Mouse (Mus musculus): Measurements from ENCODE around the gene Tmprss2. TPM values are rescaled to one million over a fixed set of nuclear protein-coding genes. Genes with fewer than 3 reads are reported as not detected.

Tmprss2 gene
- polyA plus RNA-seq (2016; fragmentation: Nextera tagmentation; extraction: Ambion mirVana), result 2.0 and 2.4 TPM in 2 replicates

- ATAC-seq, result peak; percentile 30; the same call in 1 of the 2 replicates
- no peaks in the 10 kb centered on the region for H3K36me3 ChIP-seq
- peak within 1 kb of the TSS; percentile 41 for H3K4me3 ChIP-seq
- whole genome bisulfite sequencing (ENCODE audit: insufficient replicate concordance), result 2% methylated on average over 30 of the region's 30 CpGs
- H3K27me3 ChIP-seq (replicated peaks), result peaks cover 52% of the 10 kb centered on the region
- H3K4me1 ChIP-seq, result 0 out of 2 replicates have a peak, but pooled peaks cover 3% of the 10 kb centered on the region
- H3K4me2 ChIP-seq, result peak within 1 kb of the TSS; percentile 58
- H3K9ac ChIP-seq, result no peak within 1 kb of the TSS
- H3K9me3 ChIP-seq (replicated peaks), result no peaks in the 10 kb centered on the region
- no peak within 1 kb of the TSS for H3K27ac ChIP-seq
Observed at GRCm38 (mm10) chr16:97610939-97611338, at the start of gene Tmprss2. Gene Tmprss2, minus strand, starts transcription at chr16:97611195.

DNA sequence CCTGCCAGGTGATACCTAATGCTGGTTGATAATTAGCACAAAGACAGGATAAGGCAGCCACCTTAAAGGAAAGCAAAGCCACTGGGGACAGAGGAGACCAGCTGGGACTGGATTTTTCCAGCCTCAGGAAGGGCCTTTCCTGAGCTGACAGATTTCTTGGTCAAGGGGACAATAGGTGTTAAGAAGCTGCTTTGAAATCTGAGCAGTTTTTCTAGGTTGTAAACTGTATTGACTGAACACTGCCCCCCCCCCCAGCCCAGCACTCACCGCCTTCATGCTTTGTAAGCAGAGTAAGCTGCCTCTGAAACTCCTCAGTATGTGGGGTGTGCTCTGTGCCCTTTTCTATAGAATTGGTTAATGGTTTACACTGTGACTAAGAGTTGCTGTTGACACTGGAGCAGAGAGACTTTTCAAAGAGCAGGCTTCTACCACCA lies 48.2 kb upstream of the Tmprss2 start:
- no peaks in the 10 kb centered on the region for H3K4me1 ChIP-seq
- WGBS (ENCODE audit: insufficient replicate concordance), result 53% methylated on average over 1 of the region's 1 CpGs
- peak; percentile 76 for ATAC-seq
- no peaks in the 10 kb centered on the region for H3K9me3 ChIP-seq (replicated peaks)
- H3K4me3 ChIP-seq, result no peak overlapping the region
- H3K36me3 ChIP-seq, result no peaks in the 10 kb centered on the region
- H3K27me3 ChIP-seq (replicated peaks), result no peaks in the 10 kb centered on the region
- no peak overlapping the region for H3K9ac ChIP-seq
- H3K27ac ChIP-seq, result peak overlapping the region; percentile 57
- H3K4me2 ChIP-seq, result no peak overlapping the region

DNA sequence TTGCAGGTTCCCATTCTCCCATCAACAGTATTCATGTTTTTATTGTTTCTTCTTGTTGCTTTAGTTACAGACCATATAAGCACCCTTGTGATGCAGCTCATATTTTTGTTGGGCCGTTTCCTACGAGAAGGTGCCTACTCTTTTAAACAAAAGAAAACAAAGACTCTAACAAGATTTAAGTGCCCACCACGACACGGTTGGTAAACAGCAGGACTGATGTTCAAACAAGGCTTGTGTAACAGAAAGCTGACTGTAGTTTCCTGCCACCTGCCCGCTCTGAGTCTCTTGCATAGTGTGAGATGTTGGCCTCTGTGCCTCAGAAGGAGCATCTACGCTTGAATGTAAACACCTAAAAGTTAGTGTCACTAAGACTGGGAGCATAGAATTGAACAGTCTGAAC lies 47.5 kb upstream of the Tmprss2 start:
- 57% methylated on average over 6 of the region's 6 CpGs for WGBS (ENCODE audit: insufficient replicate concordance)
- no peaks in the 10 kb centered on the region for H3K36me3 ChIP-seq
- H3K4me1 ChIP-seq, result no peaks in the 10 kb centered on the region
- 0 out of 2 replicates have a peak overlapping the region, but pooled peaks have one; percentile 6 for H3K4me2 ChIP-seq
- H3K9me3 ChIP-seq (replicated peaks), result no peaks in the 10 kb centered on the region
- H3K27me3 ChIP-seq (replicated peaks), result no peaks in the 10 kb centered on the region
- no peak overlapping the region for H3K9ac ChIP-seq
- no peak overlapping the region for H3K4me3 ChIP-seq
- peak overlapping the region; percentile 57 for H3K27ac ChIP-seq
- ATAC-seq, result peak; percentile 28; the same call in 1 of the 2 replicates

DNA sequence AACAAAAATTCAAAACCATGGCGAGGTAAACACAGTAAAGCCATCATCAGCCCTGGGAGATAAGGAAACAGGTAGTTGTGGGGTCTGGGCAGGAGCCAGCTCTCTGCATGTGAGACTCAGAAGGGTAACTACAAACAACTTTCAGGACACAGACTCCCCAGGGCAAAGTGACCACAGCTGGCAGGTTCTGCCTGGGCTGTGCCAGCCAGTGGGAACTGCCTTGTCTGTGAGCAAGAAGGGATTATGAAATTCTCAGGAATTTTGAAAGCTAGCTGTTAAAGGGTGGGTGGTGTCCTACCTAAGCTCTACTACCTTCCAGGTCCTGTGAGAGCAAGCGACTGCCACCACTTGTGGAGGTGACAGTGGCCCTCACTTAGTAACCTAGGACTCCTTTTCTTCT lies 44.8 kb upstream of the Tmprss2 start:
- H3K9me3 ChIP-seq (replicated peaks), result no peaks in the 10 kb centered on the region
- H3K9ac ChIP-seq, result no peak overlapping the region
- WGBS (ENCODE audit: insufficient replicate concordance), result 41% methylated on average over 2 of the region's 2 CpGs
- H3K4me1 ChIP-seq, result no peaks in the 10 kb centered on the region
- no peak overlapping the region for H3K4me3 ChIP-seq
- H3K4me2 ChIP-seq, result no peak overlapping the region
- no peak for ATAC-seq
- no peaks in the 10 kb centered on the region for H3K36me3 ChIP-seq
- H3K27ac ChIP-seq, result no peak overlapping the region
- H3K27me3 ChIP-seq (replicated peaks), result no peaks in the 10 kb centered on the region

DNA sequence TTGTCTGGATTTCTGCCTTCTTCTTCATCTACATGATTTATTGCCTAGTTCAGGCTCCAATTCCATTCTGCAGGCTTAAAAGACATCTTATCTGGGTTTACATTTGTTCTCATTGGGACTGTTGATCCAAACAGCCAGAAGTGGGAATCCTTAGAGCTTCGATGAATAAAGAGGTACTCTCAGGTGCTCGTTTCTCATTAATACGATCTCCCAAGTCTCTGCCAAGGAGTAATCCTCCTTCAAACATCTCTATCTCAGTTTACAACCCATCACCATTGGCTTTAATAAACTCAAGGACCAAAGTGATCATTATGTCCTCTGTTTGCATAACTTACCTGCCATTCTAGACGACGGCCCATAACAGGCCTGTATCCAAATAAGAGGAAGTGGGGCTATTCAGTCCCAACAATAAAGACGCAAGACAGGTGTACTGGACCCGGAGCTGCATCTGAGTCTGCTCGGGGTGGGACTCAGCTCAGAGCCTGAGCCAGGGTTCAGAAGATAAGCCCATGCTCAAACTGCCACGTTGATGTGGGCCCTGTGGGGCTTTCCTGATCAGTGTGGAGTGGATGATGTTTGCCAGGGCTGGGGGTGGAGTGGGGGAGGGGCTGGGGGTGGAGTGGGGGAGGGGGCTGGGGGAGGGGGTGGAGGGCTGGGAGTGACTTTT lies 38.7 kb upstream of the Tmprss2 start:
- Histone ChIP-seq H3K27ac (no peak overlapping the region), H3K27me3 (replicated peaks) (no peaks in the 10 kb centered on the region), H3K9ac (no peak overlapping the region), H3K4me2 (no peak overlapping the region), H3K4me3 (no peak overlapping the region), H3K4me1 (no peaks in the 10 kb centered on the region), H3K36me3 (no peaks in the 10 kb centered on the region), H3K9me3 (replicated peaks) (no peaks in the 10 kb centered on the region)
- no peak for ATAC-seq
- 57% methylated on average over 9 of the region's 9 CpGs for WGBS (ENCODE audit: insufficient replicate concordance)

DNA sequence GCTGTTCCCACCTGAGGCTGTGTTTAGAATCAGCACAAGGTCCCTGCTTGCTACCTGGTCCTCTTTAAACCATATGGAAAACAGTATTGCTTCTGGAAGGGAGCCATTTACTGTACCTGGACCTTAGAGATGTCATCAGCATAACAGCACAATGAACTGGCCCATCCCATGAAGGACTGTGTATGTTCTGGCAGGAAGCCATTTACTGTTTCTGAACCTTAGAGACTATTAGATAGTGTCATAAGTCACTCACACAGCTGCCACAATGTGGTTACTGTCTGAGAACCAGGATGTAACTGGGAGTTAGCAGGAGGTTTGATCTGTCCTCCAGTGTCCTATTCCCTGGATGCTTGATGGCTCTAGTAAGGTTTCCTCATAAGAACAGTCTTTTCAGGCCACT lies 33.7 kb upstream of the Tmprss2 start:
- Histone ChIP-seq H3K36me3 (no peaks in the 10 kb centered on the region), H3K9ac (no peak overlapping the region), H3K4me2 (no peak overlapping the region), H3K4me1 (no peaks in the 10 kb centered on the region), H3K9me3 (replicated peaks) (no peaks in the 10 kb centered on the region), H3K27me3 (replicated peaks) (no peaks in the 10 kb centered on the region), H3K4me3 (no peak overlapping the region), H3K27ac (no peak overlapping the region)
- no peak for ATAC-seq

GRCm38 (mm10) chr16:97639630-97640029 lies 28.6 kb upstream of the Tmprss2 start:
- no peak overlapping the region for H3K4me2 ChIP-seq
- no peak for ATAC-seq
- H3K27ac ChIP-seq, result no peak overlapping the region
- no peaks in the 10 kb centered on the region for H3K36me3 ChIP-seq
- no peaks in the 10 kb centered on the region for H3K9me3 ChIP-seq (replicated peaks)
- 59% methylated on average over 3 of the region's 3 CpGs for WGBS (ENCODE audit: insufficient replicate concordance)
- H3K4me1 ChIP-seq, result no peaks in the 10 kb centered on the region
- no peak overlapping the region for H3K4me3 ChIP-seq
- no peaks in the 10 kb centered on the region for H3K27me3 ChIP-seq (replicated peaks)
- H3K9ac ChIP-seq, result no peak overlapping the region

DNA sequence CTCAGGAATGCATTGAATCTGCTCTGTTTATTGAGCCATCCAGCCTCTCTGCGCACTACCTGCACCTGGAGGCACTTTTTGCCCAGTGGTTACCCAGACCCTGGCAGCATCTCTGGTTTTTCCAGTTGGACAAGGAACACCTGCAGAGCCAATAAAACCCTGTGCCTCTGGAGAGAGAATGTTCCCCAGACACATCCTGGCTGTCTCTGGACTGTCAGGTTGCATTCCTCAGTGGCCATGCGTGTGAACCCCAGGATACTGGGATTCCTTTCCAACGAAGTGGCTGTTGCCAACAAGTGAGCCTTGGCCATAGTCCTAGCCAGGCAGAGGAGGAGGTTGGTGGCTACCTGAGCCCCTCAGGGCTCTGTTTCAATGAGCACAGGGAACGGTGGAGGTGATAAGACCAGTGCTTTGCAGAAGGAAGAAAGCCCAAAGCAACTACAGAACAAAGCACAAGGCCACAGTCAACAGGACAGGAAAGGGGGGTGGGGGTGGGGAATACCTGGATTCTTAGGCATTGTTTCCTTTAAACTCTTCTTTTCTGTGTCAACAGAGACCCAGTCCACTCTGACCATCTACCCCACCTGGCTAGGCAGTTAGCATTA lies 22.0 kb upstream of the Tmprss2 start:
- Histone ChIP-seq H3K27me3 (replicated peaks) (no peaks in the 10 kb centered on the region), H3K4me1 (no peaks in the 10 kb centered on the region), H3K9me3 (replicated peaks) (no peaks in the 10 kb centered on the region), H3K4me2 (no peak overlapping the region), H3K9ac (no peak overlapping the region), H3K4me3 (no peak overlapping the region), H3K27ac (no peak overlapping the region), H3K36me3 (no peaks in the 10 kb centered on the region)
- 41% methylated on average over 4 of the region's 4 CpGs for WGBS (ENCODE audit: insufficient replicate concordance)
- ATAC-seq, result no peak

DNA sequence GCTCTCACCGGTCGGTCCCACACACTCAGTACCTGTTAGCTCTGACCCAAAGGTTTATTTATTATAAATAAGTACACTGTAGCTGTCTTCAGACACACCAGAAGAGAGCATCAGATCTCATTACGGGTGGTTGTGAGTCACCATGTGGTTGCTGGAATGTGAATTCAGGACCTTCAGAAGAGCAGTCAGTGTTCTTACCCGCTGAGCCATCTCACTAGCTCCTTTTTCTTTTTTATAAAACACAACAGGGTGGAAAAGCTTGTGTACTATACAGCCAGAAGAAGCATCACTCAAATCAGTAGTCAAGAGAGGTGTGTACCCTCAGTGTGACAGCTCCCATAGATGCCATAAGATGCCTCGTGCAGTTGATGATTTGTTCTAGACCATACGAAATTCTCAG lies 12.2 kb upstream of the Tmprss2 start:
- no peaks in the 10 kb centered on the region for H3K4me1 ChIP-seq
- no peak overlapping the region for H3K27ac ChIP-seq
- no peak overlapping the region for H3K9ac ChIP-seq
- no peaks in the 10 kb centered on the region for H3K27me3 ChIP-seq (replicated peaks)
- no peak overlapping the region for H3K4me2 ChIP-seq
- no peak overlapping the region for H3K4me3 ChIP-seq
- ATAC-seq, result no peak
- 75% methylated on average over 6 of the region's 6 CpGs for WGBS (ENCODE audit: insufficient replicate concordance)
- H3K9me3 ChIP-seq (replicated peaks), result no peaks in the 10 kb centered on the region
- H3K36me3 ChIP-seq, result no peaks in the 10 kb centered on the region

DNA sequence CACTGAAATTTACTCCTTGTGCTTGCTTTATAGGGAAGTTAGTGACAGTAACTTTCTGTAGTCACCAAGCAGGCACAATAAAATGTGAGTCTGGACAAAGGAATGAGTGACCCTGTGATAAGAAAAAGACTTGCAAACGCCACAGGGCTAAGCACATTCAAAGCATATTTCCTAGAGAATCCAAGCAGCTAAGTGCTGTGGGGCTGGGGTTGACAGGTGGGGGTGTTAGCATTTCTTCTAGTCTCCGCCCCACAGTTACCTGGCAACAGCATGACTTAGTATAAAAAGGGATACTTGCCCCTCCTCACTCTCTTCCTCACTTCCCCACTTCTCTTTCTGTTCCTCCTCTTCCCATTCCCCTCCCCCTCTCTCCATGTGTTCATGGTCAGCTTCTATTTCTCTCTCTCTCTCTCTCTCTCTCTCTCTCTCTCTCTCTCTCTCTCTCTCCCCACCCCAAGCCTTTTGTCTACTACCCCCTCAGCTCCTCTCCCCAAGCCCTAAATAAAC lies 11.4 kb upstream of the Tmprss2 start:
- no peak for ATAC-seq
- WGBS (ENCODE audit: insufficient replicate concordance), result 27% methylated on average over 2 of the region's 2 CpGs

GRCm38 (mm10) chr16:97618285-97618684 lies 7.3 kb upstream of the Tmprss2 start:
- ATAC-seq, result no peak
- H3K4me2 ChIP-seq, result no peak overlapping the region

More for the DNA sequence above, 11.4 kb upstream of the Tmprss2 start:
- H3K4me1 ChIP-seq, result no peaks in the 10 kb centered on the region
- no peak overlapping the region for H3K4me2 ChIP-seq
- no peak overlapping the region for H3K9ac ChIP-seq
- H3K36me3 ChIP-seq, result no peaks in the 10 kb centered on the region
- no peaks in the 10 kb centered on the region for H3K27me3 ChIP-seq (replicated peaks)
- H3K27ac ChIP-seq, result no peak overlapping the region
- no peaks in the 10 kb centered on the region for H3K9me3 ChIP-seq (replicated peaks)
- no peak overlapping the region for H3K4me3 ChIP-seq

DNA sequence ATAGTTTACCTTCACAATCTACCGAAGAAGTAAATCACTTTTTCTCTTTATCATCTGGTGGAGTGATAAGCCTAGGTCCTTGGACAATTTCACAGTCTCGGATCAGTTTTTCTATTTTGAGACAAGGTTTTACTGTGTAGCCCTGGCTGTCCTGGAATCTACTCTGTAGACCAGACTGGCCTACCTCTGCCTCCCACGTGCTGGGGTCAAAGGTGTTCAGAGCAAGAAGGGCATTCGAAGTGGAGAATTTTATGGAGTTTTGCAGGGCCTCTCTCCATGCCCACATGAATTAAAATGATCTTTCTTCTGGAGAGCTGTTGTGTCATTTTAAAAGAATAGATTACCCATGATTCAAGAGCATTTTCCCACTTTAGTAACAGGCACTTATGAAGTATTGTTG lies 1.0 kb upstream of the Tmprss2 start:
- H3K4me2 ChIP-seq, result no peak overlapping the region
- no peak overlapping the region for H3K9ac ChIP-seq
- WGBS (ENCODE audit: insufficient replicate concordance), result 44% methylated on average over 4 of the region's 4 CpGs
- no peaks in the 10 kb centered on the region for H3K36me3 ChIP-seq
- 0 out of 2 replicates have a peak, but pooled peaks cover 3% of the 10 kb centered on the region for H3K4me1 ChIP-seq
- no peak overlapping the region for H3K27ac ChIP-seq
- H3K4me3 ChIP-seq, result no peak overlapping the region
- peaks cover 52% of the 10 kb centered on the region for H3K27me3 ChIP-seq (replicated peaks)
- no peaks in the 10 kb centered on the region for H3K9me3 ChIP-seq (replicated peaks)
- ATAC-seq, result no peak

More at GRCm38 (mm10) chr16:97618285-97618684, 7.3 kb upstream of the Tmprss2 start:
- Histone ChIP-seq H3K9me3 (replicated peaks) (no peaks in the 10 kb centered on the region), H3K36me3 (no peaks in the 10 kb centered on the region), H3K27ac (no peak overlapping the region), H3K4me3 (no peak overlapping the region), H3K27me3 (replicated peaks) (no peaks in the 10 kb centered on the region; the same call in 1 of the 2 replicates), H3K9ac (no peak overlapping the region), H3K4me1 (no peaks in the 10 kb centered on the region)
- WGBS (ENCODE audit: insufficient replicate concordance), result 28% methylated on average over 2 of the region's 2 CpGs

Data from liver, embryonic 12.5 days (tissue).